27 mouse cellular contexts compared by ENCODE assay signal in genomic region chr6:92247215-92247919, GRCm38 (mm10). TPM values are rescaled to one million over a fixed set of nuclear protein-coding genes. Genes with fewer than 3 reads are reported as not detected.
DNase-seq lines count a peak whose midpoint lies in the region; ATAC-seq and TF ChIP-seq lines count a peak whose summit lies in the region.
"Had no signal": no experiment of that assay in that cellular context is flagged by ENCODE, and none has a peak within 500 bp of the region (broad histone marks: within the 10 kb centered on the region; RNA-seq: fewer than 3 reads in every experiment).

No protein-coding gene starts in this region.

- no peak for DNase-seq in limb, embryonic 11.5 days (ENCODE audit: low spot score)
- DNase-seq in limb, embryonic 10.5 days (ENCODE audit: low spot score): no peak
- DNase-seq in ES-CJ7 (ENCODE audit: low read depth, low spot score) (peak; percentile 94), WW6 (ENCODE audit: low read depth, low spot score) (peak; percentile 43)
- DNase-seq in layer of hippocampus, adult 2 months (ENCODE audit: low spot score in 2 of 2): no peak
- DNase-seq in kidney, adult 2 months: no peak
- DNase-seq: adrenal gland, postnatal 10 days; adrenal gland, postnatal 36 days; cerebellum, adult 18-20 months; cerebellum, adult 9-10 months; cerebellum, postnatal 25 days; gastrocnemius, postnatal 25 days; heart, adult 18-20 months; heart, postnatal 14 days; heart, postnatal 4 days had no signal

- no peaks in the 10 kb centered on the region for H3K9me3 ChIP-seq in limb, embryonic 11.5 days (ENCODE audit: control insufficient read depth, low read length)
- no peaks in the 10 kb centered on the region for H3K9me3 ChIP-seq in limb, embryonic 10.5 days (replicated peaks)
- H3K9me3 ChIP-seq: embryonic facial prominence, embryonic 12.5 days; embryonic facial prominence, embryonic 15.5 days; forebrain, embryonic 15.5 days; G1E; heart, embryonic 10.5 days; heart, embryonic 13.5 days; hindbrain, embryonic 15.5 days had no signal

- peaks cover 3% of the 10 kb centered on the region; the same call in 1 of the 2 replicates for H3K4me1 ChIP-seq in limb, embryonic 11.5 days (ENCODE audit: control insufficient read depth, insufficient read depth, low read length)
- peaks cover 9% of the 10 kb centered on the region for H3K4me1 ChIP-seq in limb, embryonic 10.5 days
- H3K4me1 ChIP-seq in kidney, adult 2 months (ENCODE audit: control insufficient read depth, insufficient read depth, low read length): no peaks in the 10 kb centered on the region
- H3K4me1 ChIP-seq: embryonic facial prominence, embryonic 12.5 days had no signal

- TF ChIP-seq CTCF in layer of hippocampus, adult 2 months (conservative IDR thresholded peaks at IDR 0.05): no peak
- TF ChIP-seq CTCF in kidney, adult 2 months (conservative IDR thresholded peaks at IDR 0.05; ENCODE audit: insufficient read depth, insufficient read length, low read depth, low read length): no peak

- H3K9ac ChIP-seq in limb, embryonic 11.5 days (ENCODE audit: low read length): 0 out of 2 replicates have a peak overlapping the region, but pooled peaks have one; percentile 27
- H3K9ac ChIP-seq: embryonic facial prominence, embryonic 15.5 days; forebrain, embryonic 15.5 days; heart, embryonic 13.5 days; hindbrain, embryonic 15.5 days had no signal

- H3K4me3 ChIP-seq in limb, embryonic 11.5 days (ENCODE audit: low read depth, low read length): no peak overlapping the region
- no peak overlapping the region for H3K4me3 ChIP-seq in limb, embryonic 10.5 days
- no peak overlapping the region for H3K4me3 ChIP-seq in layer of hippocampus, adult 2 months
- H3K4me3 ChIP-seq in kidney, adult 2 months (ENCODE audit: insufficient read depth, low read depth, low read length): no peak overlapping the region
- H3K4me3 ChIP-seq: embryonic facial prominence, embryonic 12.5 days; embryonic facial prominence, embryonic 15.5 days; forebrain, embryonic 15.5 days; heart, embryonic 10.5 days; heart, embryonic 13.5 days; hindbrain, embryonic 15.5 days had no signal

- no peaks in the 10 kb centered on the region for H3K36me3 ChIP-seq in limb, embryonic 11.5 days (ENCODE audit: control insufficient read depth, insufficient read depth, low read length)
- no peaks in the 10 kb centered on the region for H3K36me3 ChIP-seq in limb, embryonic 10.5 days
- H3K36me3 ChIP-seq in kidney, adult 2 months (ENCODE audit: control insufficient read depth, insufficient read depth, low read length): no peaks in the 10 kb centered on the region
- H3K36me3 ChIP-seq: embryonic facial prominence, embryonic 12.5 days; embryonic facial prominence, embryonic 15.5 days; forebrain, embryonic 15.5 days; G1E; heart, embryonic 10.5 days; heart, embryonic 13.5 days; hindbrain, embryonic 15.5 days had no signal

- 34% methylated on average over 7 of the region's 7 CpGs for WGBS in limb, embryonic 11.5 days
- WGBS in limb, embryonic 10.5 days: 33% methylated on average over 7 of the region's 7 CpGs
- 45% methylated on average over 7 of the region's 7 CpGs for WGBS in kidney, adult 2 months

- peaks cover 21% of the 10 kb centered on the region for H3K27me3 ChIP-seq in limb, embryonic 11.5 days (ENCODE audit: control insufficient read depth, insufficient read depth, low read length)
- peaks cover 55% of the 10 kb centered on the region for H3K27me3 ChIP-seq in limb, embryonic 10.5 days (ENCODE audit: low read depth, poor library complexity, severe bottlenecking)
- H3K27me3 ChIP-seq in kidney, adult 2 months (replicated peaks; ENCODE audit: control insufficient read depth, insufficient read depth, low read length): no peaks in the 10 kb centered on the region

- H3K27ac ChIP-seq in limb, embryonic 11.5 days (replicated peaks; ENCODE audit: low read depth, low read length): no peak overlapping the region
- H3K27ac ChIP-seq in limb, embryonic 10.5 days: no peak overlapping the region
- no peak overlapping the region for H3K27ac ChIP-seq in layer of hippocampus, adult 2 months
- H3K27ac ChIP-seq in kidney, adult 2 months (ENCODE audit: insufficient read depth, low read depth, low read length): no peak overlapping the region
- H3K27ac ChIP-seq: embryonic facial prominence, embryonic 12.5 days; embryonic facial prominence, embryonic 15.5 days; forebrain, embryonic 15.5 days; heart, embryonic 10.5 days; heart, embryonic 13.5 days; hindbrain, embryonic 15.5 days had no signal

- no peak for ATAC-seq in limb, embryonic 11.5 days (ENCODE audit: insufficient number of reproducible peaks, low FRiP score, low TSS enrichment, low read depth)
- ATAC-seq: forebrain, embryonic 15.5 days; intestine, postnatal 0 days; Patski had no signal

- TF ChIP-seq POLR2A in kidney, adult 2 months (IDR thresholded peaks at IDR 0.05; ENCODE audit: low read depth, low read length): no peak

- H3K4me2 ChIP-seq in limb, embryonic 11.5 days (ENCODE audit: low read depth, severe bottlenecking): no peak overlapping the region
- H3K4me2 ChIP-seq: embryonic facial prominence, embryonic 12.5 days; embryonic facial prominence, embryonic 15.5 days; forebrain, embryonic 15.5 days; heart, embryonic 13.5 days; hindbrain, embryonic 15.5 days had no signal

RNA-seq across cellular contexts. Expression of gene Trh, which starts 2.9 kb away (rescaled TPM):
- polyA plus RNA-seq in limb, embryonic 11.5 days (2014; fragmentation: Nextera tagmentation; extraction: Ambion mirVana): 0.13 TPM in 1 of 2 replicates, not detected in the other
- not detected in 2 replicates for polyA plus RNA-seq in limb, embryonic 10.5 days (2016; fragmentation: Nextera tagmentation; extraction: Ambion mirVana)
- total RNA-seq in layer of hippocampus, adult 2 months (2021): 1 to 10 TPM; 1.3 to 2.2 TPM
- polyA plus RNA-seq in kidney, adult 2 months (2012; rRNA removed): not detected in 2 replicates
- total RNA-seq: adrenal gland, adult 18-20 months; adrenal gland, postnatal 10 days; adrenal gland, postnatal 36 days; G1E; gastrocnemius, adult 8-10 months; gastrocnemius, postnatal 25 days; heart, adult 18-20 months; heart, postnatal 14 days; heart, postnatal 4 days had no signal
- polyA plus RNA-seq: G1E; gonadal fat pad, adult 2 months; Patski had no signal

RNA-seq across cellular contexts. Expression of gene Rbsn, which starts 32.6 kb away (rescaled TPM):
- polyA plus RNA-seq in limb, embryonic 11.5 days (2014; fragmentation: Nextera tagmentation; extraction: Ambion mirVana): 16.8 and 17.1 TPM in 2 replicates
- polyA plus RNA-seq in limb, embryonic 10.5 days (2016; fragmentation: Nextera tagmentation; extraction: Ambion mirVana): 26.4 and 30.1 TPM in 2 replicates
- total RNA-seq in layer of hippocampus, adult 2 months (2021): 10 to 100 TPM; 42.8 to 44.1 TPM
- 10.4 and 10.5 TPM in 2 replicates for polyA plus RNA-seq in kidney, adult 2 months (2012; rRNA removed)

Comparison
In these comparisons a context has a peak if more than half of its experiments do, and no peak if none do; other contexts are left out.
1. DNase-seq: peak in ES-CJ7 (single experiment) and WW6 (single experiment); none in limb, embryonic 11.5 days (single experiment), limb, embryonic 10.5 days (single experiment), layer of hippocampus, adult 2 months (0 of 2) and kidney, adult 2 months (single experiment).